Mouse (Mus musculus) testis, adult 2 months (tissue): ENCODE data around the gene Ube2cbp.

Experiments
- CTCF ChIP-seq: fragments of 200-500 bp; IDR thresholded peaks from 2 replicates; pipeline ENCODE4 v1.5.1; 2012; ENCODE audit warnings: low read depth, mild to moderate bottlenecking, inconsistent platforms, low read length, moderate library complexity; ENCODE audit not compliant: control insufficient read depth, insufficient read depth, insufficient replicate concordance
- POLR2A ChIP-seq: fragments of 200-500 bp; IDR thresholded peaks from 2 replicates; pipeline ENCODE4 v1.6.1; 2012; ENCODE audit warnings: low read depth, mild to moderate bottlenecking, inconsistent platforms, low read length, moderate library complexity; ENCODE audit not compliant: control insufficient read depth

DNA sequence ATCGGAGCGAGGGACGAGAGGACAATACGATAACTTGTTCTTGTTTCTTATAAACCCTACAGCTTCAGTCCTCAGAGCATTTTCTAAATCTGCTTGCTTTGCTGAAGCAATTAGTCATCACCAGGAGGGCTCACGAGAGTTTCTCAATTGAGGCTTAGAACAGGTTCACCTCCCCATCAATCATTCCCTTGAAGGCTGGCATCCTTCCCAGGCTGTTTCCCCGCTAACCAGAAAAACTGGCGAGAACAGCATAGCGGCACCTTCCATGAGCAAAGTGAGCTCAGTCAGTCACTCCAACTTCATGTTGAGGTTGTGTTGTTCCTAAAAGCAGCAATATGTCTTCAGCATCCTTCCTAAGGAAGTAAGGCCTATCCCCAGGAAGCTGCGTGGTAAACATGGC lies 104.2 kb downstream of the Ube2cbp start:
- no peak for TF ChIP-seq POLR2A
- no peak for TF ChIP-seq CTCF
